Mouse (Mus musculus) forebrain, embryonic 14.5 days (tissue): ENCODE results near the gene Vps26c. TPM values are rescaled to one million over a fixed set of nuclear protein-coding genes. Genes with fewer than 3 reads are reported as not detected.

ENCODE experiments used
- ATAC-seq: fragments of 200-750 bp; cut with Nextera tagmentation; 2 replicates; pipeline ENCODE4 v1.8.0; 2017; ENCODE audit warnings: mild to moderate bottlenecking, moderate library complexity
- DNase-seq: peaks from one replicate; pipeline ENCODE4 v3.0.0-alpha.2; 2015; ENCODE audit warnings: low spot score
- H3K27ac ChIP-seq: fragments of 300-500 bp; sonication (generic); 2 replicates; pipeline ENCODE4 v1.5.1; 2014; ENCODE audit warnings: low read depth, mild to moderate bottlenecking, control low read depth, low read length, moderate library complexity
- H3K27me3 ChIP-seq: fragments of 300-500 bp; sonication (generic); replicated peaks from 2 replicates; pipeline ENCODE4 v1.6.1; 2014; ENCODE audit warnings: low read length, control low read depth, mixed read lengths; ENCODE audit not compliant: control insufficient read depth, insufficient read depth
- H3K36me3 ChIP-seq: fragments of 300-500 bp; sonication (generic); 2 replicates; pipeline ENCODE4 v1.6.1; 2014; ENCODE audit warnings: low read length, control low read depth; ENCODE audit not compliant: control insufficient read depth, insufficient read depth
- H3K4me1 ChIP-seq: fragments of 300-500 bp; sonication (generic); 2 replicates; pipeline ENCODE4 v1.6.1; 2014; ENCODE audit warnings: antibody characterized with exemption, low read length, control low read depth; ENCODE audit not compliant: control insufficient read depth, insufficient read depth
- H3K4me2 ChIP-seq: fragments of 300-500 bp; sonication (generic); 2 replicates; pipeline ENCODE4 v1.6.1; 2014; ENCODE audit warnings: mild to moderate bottlenecking, control low read depth, low read length
- H3K4me3 ChIP-seq: fragments of 300-500 bp; sonication (generic); 2 replicates; pipeline ENCODE4 v1.5.1; 2014; ENCODE audit warnings: low read depth, low read length, control low read depth
- H3K9ac ChIP-seq: fragments of 300-500 bp; sonication (generic); 2 replicates; pipeline ENCODE4 v1.6.1; 2014; ENCODE audit warnings: mild to moderate bottlenecking, low read length, control low read depth, moderate library complexity
- H3K9me3 ChIP-seq: fragments of 300-500 bp; sonication (generic); replicated peaks from 2 replicates; pipeline ENCODE4 v1.6.1; 2016; ENCODE audit warnings: low read length, control low read depth, mixed read lengths; ENCODE audit not compliant: control insufficient read depth
- WGBS: fragments of 180-500 bp; shearing (Covaris S2); extraction: QIAGEN DNeasy Blood & Tissue Kit; methylation state at CpG from one replicate; pipeline ENCODE4 v1.1.7; 2014; 5-methylcytosine and 5-hydroxymethylcytosine counted together
- polyA plus RNA-seq: library from polyadenylated mRNA; unstranded; fragments of >200 nt; fragmentation: Nextera tagmentation; extraction: Ambion mirVana; gene quantifications from 2 replicates; pipeline ENCODE4 v1.2.1, GENCODE M21; 2014

Gene Vps26c
- polyA plus RNA-seq = 78.7 and 80.7 TPM in 2 replicates

DNA sequence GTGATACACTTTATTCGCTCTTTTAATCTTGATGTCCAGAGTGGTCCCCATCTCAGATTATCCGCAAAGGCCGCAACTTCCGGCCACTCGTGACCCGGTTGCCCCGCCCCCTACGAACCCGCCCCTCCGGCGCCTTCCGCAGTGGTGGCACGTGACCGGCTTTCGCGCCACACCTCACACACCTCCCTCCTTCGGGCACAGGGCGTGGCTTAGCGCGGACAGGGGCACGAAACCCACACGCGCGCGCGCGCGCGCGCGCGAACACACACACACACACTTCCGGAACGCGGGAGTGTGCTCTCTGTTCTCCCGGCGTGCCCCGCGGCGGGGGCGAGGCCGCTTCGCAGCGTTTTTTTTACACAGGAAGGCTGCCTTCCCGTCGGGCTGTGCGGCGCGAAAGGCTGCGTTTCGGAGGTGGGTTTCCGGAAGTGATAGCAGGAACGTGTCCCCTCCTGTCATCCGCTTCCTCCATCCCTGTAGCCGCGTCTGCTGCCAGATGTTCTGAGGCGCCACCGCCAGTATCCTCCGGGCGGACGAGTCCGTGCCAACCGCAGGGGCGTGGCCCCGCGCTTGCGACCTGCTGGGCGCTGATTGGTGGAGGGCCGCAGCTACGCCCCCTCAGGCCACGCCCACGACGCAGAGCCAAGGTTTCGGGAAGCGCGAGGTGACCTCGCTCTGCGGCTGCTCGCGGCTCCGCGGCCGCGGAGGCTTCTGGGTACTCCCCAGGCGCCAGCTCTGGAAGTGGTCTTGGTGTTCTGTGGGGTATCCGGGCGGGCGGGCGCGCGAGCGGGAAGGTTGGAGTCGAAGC is at the start of gene Vps26c:
Gene Vps26c (minus strand): TSS at position 487 of the 808 bp plus-strand sequence.
- DNase-seq (peak; percentile 98), ATAC-seq (peak; percentile 91)
- no peaks in the 10 kb centered on the region for H3K36me3 ChIP-seq
- H3K27me3 ChIP-seq = no peaks in the 10 kb centered on the region
- H3K9me3 ChIP-seq = no peaks in the 10 kb centered on the region
- peak within 1 kb of the TSS; percentile 93 for H3K27ac ChIP-seq
- peaks cover 12% of the 10 kb centered on the region for H3K4me1 ChIP-seq
- H3K4me3 ChIP-seq = peak within 1 kb of the TSS; percentile 71
- peak within 1 kb of the TSS; percentile 45 for H3K4me2 ChIP-seq
- H3K9ac ChIP-seq = peak within 1 kb of the TSS; percentile 80
- WGBS = under 1% methylated on average over 91 of the region's 93 CpGs

DNA sequence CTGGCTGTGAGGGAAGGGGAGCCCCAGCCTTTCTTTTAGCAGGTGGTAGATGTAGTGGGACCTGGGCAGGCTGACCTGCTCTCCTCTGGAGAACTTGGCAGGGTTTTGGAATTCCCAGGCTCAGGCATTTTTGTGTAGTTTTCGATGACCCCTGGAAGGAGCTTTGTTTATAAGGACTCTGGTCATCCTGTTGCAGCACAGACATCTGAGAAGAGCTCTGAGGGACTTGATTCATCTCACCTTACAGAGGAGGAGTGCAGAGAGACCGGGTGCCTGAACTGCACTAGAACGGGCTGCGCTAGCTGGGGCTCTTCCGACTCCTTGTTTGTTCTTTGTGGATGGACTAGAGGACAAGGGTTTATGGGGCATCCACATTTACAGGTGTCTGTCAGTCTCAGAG is 49.1 kb upstream of the Vps26c start:
- Histone ChIP-seq H3K9me3 (no peaks in the 10 kb centered on the region), H3K4me1 (peaks cover 21% of the 10 kb centered on the region), H3K36me3 (no peaks in the 10 kb centered on the region), H3K4me2 (no peak overlapping the region), H3K27me3 (no peaks in the 10 kb centered on the region), H3K4me3 (no peak overlapping the region), H3K9ac (no peak overlapping the region), H3K27ac (no peak overlapping the region)
- no peak for ATAC-seq
- no peak for DNase-seq
- WGBS = 85% methylated on average over 5 of the region's 5 CpGs

- Histone ChIP-seq H3K9me3 (no peaks in the 10 kb centered on the region), H3K36me3 (no peaks in the 10 kb centered on the region), H3K4me1 (peaks cover 21% of the 10 kb centered on the region), H3K27me3 (no peaks in the 10 kb centered on the region), H3K27ac (no peak overlapping the region), H3K9ac (no peak overlapping the region), H3K4me3 (no peak overlapping the region), H3K4me2 (no peak overlapping the region)
- no peak for ATAC-seq
- no peak for DNase-seq
These were observed 48.1 kb upstream of the Vps26c start for GRCm38 (mm10) chr16:94574718-94575094.

DNA sequence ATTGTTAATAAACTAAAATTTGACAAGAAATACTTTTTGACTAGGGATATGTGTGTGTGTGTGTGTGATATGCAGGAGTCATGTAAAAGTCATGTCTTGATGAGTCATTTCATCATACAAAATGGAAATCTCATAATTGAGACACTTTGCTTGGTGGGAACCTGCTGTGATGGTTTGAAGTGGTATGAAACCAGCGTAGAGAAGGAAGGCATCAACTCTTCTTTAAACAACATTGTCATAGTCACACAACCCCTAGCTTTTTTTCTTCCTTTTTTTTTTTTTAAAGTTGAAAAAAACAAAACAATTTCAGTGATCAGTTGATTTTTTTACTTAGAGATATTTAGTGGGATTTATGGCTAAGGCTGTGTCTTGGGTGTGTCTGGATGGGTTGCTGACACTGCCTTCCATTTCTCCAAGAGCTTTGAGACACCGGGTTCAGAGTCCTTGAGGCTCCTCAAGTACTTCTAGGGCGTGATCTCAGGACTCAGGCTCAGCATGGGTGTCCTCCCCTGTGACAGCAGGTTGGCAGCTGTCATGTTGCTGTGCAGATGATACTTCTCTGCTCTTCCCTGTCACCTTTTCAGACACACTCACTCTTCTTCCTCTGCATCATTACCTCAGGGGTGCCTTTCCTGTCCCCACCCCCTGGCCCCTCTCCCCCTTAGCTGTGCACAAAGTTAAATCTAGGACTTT is 47.5 kb upstream of the Vps26c start:
- WGBS = 83% methylated on average over 3 of the region's 3 CpGs

DNA sequence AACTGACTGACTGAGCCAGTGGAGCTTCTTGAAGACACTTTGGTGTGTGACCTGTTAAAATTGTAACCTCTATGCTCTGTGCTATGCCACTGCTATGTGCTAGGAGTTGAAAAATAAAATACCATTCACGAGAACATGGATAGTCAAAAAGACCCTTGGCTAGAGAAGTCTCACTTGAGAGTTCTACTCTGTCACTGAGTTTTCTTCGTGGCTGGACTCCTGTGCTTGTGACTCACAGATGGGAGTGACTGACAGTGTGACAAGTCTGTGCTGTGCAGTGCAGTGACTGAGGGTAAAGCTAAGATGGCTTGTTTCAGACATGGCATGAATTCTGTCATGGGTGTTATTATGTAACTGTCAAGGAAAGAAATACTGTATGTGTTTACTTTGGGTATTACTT is 45.8 kb upstream of the Vps26c start:
- no peak for DNase-seq
- Histone ChIP-seq H3K9me3 (no peaks in the 10 kb centered on the region), H3K4me3 (no peak overlapping the region; the same call in 1 of the 2 replicates), H3K4me1 (peaks cover 21% of the 10 kb centered on the region), H3K9ac (no peak overlapping the region), H3K36me3 (no peaks in the 10 kb centered on the region), H3K27me3 (no peaks in the 10 kb centered on the region), H3K4me2 (peak overlapping the region; percentile 64), H3K27ac (no peak overlapping the region)
- ATAC-seq = no peak
- 32% methylated on average over 2 of the region's 2 CpGs for WGBS

More for the DNA sequence above, 47.5 kb upstream of the Vps26c start:
- Histone ChIP-seq H3K4me2 (no peak overlapping the region), H3K9ac (no peak overlapping the region), H3K27ac (no peak overlapping the region), H3K4me1 (peaks cover 21% of the 10 kb centered on the region), H3K4me3 (no peak overlapping the region), H3K27me3 (no peaks in the 10 kb centered on the region), H3K36me3 (no peaks in the 10 kb centered on the region), H3K9me3 (no peaks in the 10 kb centered on the region)
- ATAC-seq (no peak), DNase-seq (no peak)

DNA sequence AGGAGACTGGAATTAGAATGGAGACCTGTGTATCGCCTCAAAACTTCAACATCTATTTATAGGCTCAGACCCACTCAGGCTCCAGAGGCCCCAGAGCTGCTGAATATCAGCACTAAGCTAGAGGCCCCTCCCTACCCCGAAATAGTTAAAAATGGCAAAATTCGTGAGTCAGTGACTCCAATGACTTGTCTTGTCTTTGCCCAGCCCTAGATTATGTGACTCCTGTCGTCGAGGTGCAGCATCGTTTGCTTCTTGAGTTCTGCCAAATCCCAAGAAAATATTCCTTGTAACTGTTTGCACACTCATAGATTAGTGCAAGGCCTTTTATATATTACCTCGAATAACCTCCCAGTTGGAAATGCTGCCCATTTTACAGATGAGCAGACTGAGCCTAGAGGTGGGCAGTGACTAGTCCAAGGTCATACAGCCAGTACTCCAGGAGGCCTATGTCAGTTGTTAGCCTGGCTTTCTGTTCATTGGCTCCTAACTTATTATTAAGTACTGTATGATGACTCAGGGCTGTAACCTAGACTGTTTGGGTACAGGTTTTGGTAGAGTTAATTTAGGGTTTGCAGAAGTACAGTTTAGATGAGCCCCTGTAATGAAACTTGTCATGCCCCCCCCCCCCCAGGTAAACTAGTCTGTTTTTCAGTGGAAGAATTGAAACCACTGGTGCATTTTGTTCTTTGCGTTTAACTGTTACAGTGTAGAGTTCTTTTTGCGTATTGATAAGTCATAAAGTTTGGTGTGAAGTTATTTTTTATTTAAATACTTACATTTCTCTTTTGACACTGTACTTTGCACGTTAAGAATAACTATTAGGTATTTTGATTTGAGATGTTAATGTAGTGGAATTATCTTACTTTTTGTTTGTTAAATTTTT is 44.7 kb upstream of the Vps26c start:
- DNase-seq (peak; percentile 20), ATAC-seq (no peak)
- WGBS = 29% methylated on average over 10 of the region's 10 CpGs
- Histone ChIP-seq H3K4me3 (peak overlapping the region; percentile 100), H3K4me2 (peak overlapping the region; percentile 64), H3K9ac (peak overlapping the region; percentile 99), H3K27me3 (no peaks in the 10 kb centered on the region), H3K9me3 (no peaks in the 10 kb centered on the region), H3K4me1 (peaks cover 21% of the 10 kb centered on the region), H3K36me3 (no peaks in the 10 kb centered on the region), H3K27ac (peak overlapping the region; percentile 100)

DNA sequence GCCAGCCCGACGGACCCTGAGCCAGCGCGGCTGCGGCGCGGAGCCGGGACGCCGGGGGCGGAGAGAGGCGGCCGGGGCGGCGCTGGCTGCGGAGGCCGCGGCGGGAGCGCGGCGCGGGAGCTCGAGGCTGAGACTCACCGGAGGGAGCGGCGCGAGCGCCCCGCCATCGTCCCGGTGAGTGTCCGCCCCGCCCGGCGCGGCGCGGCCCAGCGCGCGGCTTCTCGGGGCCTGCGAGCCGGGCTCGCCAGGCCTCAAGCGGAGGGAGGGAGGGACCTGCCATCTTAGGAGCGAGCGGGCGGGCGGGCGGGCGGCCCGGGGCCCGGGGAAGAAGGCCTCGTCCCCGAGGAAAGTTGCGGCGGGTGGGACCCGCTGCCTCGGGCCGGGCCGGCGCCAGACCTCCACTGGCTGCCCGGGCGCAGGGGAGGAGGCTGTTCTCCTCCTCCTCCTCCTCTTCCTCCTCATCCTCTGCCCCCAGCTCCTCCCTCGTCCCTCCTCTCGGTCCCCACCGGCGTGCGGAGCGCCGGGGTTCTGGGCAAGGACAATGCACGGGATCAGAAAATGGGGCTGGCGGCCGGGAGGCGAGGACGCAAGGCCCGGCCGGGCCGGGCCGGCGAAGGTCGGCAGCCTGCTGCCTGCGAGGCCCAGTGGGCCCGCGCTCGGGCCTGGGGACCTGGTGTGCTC is 43.9 kb upstream of the Vps26c start:
- H3K4me1 ChIP-seq = peaks cover 21% of the 10 kb centered on the region
- H3K4me3 ChIP-seq = peak overlapping the region; percentile 100
- H3K4me2 ChIP-seq = peak overlapping the region; percentile 64
- no peaks in the 10 kb centered on the region for H3K36me3 ChIP-seq
- WGBS = 0% methylated on average over 28 of the region's 88 CpGs
- peak overlapping the region; percentile 99 for H3K9ac ChIP-seq
- H3K27me3 ChIP-seq = no peaks in the 10 kb centered on the region
- peak overlapping the region; percentile 100 for H3K27ac ChIP-seq
- H3K9me3 ChIP-seq = no peaks in the 10 kb centered on the region
- DNase-seq (peak; percentile 42), ATAC-seq (peak; percentile 11; the same call in 1 of the 2 replicates)
